Mouse (Mus musculus) ES-Bruce4 (cell line): ENCODE data around the gene Ccdc96. TPM values are rescaled to one million over a fixed set of nuclear protein-coding genes. Genes with fewer than 3 reads are reported as not detected.

Experiments used
- H3K27ac ChIP-seq: 2 replicates; pipeline ENCODE4 v1.5.1; 2012; ENCODE audit warnings: low read length, inconsistent platforms; ENCODE audit not compliant: insufficient read depth
- H3K27me3 ChIP-seq: 2 replicates; pipeline ENCODE4 v1.6.1; 2012; ENCODE audit warnings: mild to moderate bottlenecking, low read length, inconsistent platforms; ENCODE audit not compliant: control insufficient read depth, poor library complexity, insufficient read depth, severe bottlenecking
- H3K36me3 ChIP-seq: 2 replicates; pipeline ENCODE4 v1.6.1; 2012; ENCODE audit warnings: inconsistent platforms, mild to moderate bottlenecking, low read length, moderate library complexity; ENCODE audit not compliant: control insufficient read depth, poor library complexity, insufficient read depth, severe bottlenecking
- H3K4me1 ChIP-seq: one replicate; pipeline ENCODE4 v1.8.1; 2011; ENCODE audit warnings: low read length; ENCODE audit not compliant: control insufficient read depth, insufficient read depth
- H3K4me3 ChIP-seq: 2 replicates; pipeline ENCODE4 v1.5.1; 2011; ENCODE audit warnings: low read depth, mild to moderate bottlenecking, low read length
- H3K9ac ChIP-seq: 2 replicates; pipeline ENCODE4 v1.6.1; 2012; ENCODE audit warnings: low read depth, mild to moderate bottlenecking, inconsistent platforms; ENCODE audit not compliant: poor library complexity, severe bottlenecking
- H3K9me3 ChIP-seq: replicated peaks from 2 replicates; pipeline ENCODE4 v1.6.1; 2012; ENCODE audit warnings: mild to moderate bottlenecking, low read length, inconsistent platforms; ENCODE audit not compliant: control insufficient read depth, poor library complexity, insufficient read depth, severe bottlenecking
- CTCF ChIP-seq: IDR thresholded peaks from one replicate; pipeline ENCODE4 v1.8.1; 2011; ENCODE audit warnings: low read depth, low read length
- EP300 ChIP-seq: IDR thresholded peaks from 2 replicates; pipeline ENCODE4 v1.6.1; 2011; ENCODE audit warnings: low read depth, low read length; ENCODE audit not compliant: insufficient read depth
- POLR2A ChIP-seq: IDR thresholded peaks from one replicate; pipeline ENCODE4 v1.8.1; 2011; ENCODE audit warnings: low read length; ENCODE audit not compliant: insufficient read depth
- polyA plus RNA-seq: library from polyadenylated mRNA; stranded (reverse); fragments of >200 nt; gene quantifications from 2 replicates; pipeline ENCODE4 v1.2.4, GENCODE M21; 2011; ENCODE audit warnings: low read depth; ENCODE audit not compliant: missing spikeins, insufficient read depth, insufficient read length

The Ccdc96 gene
- polyA plus RNA-seq, 1 experiment, result 0.33 TPM

GRCm38 (mm10) chr5:36458926-36459325, 25.5 kb upstream of the Ccdc96 start:
- H3K9me3 ChIP-seq, result no peaks in the 10 kb centered on the region
- no peak overlapping the region for H3K9ac ChIP-seq
- no peak overlapping the region for H3K4me3 ChIP-seq
- H3K4me1 ChIP-seq, result no peaks in the 10 kb centered on the region
- no peaks in the 10 kb centered on the region for H3K27me3 ChIP-seq
- no peak overlapping the region for H3K27ac ChIP-seq
- no peak for TF ChIP-seq EP300
- TF ChIP-seq CTCF, result peak; percentile 76
- no peak for TF ChIP-seq POLR2A
- no peaks in the 10 kb centered on the region for H3K36me3 ChIP-seq

- no peaks in the 10 kb centered on the region for H3K36me3 ChIP-seq
- H3K4me1 ChIP-seq, result no peaks in the 10 kb centered on the region
- TF ChIP-seq CTCF, result no peak
- no peak for TF ChIP-seq POLR2A
- TF ChIP-seq EP300, result no peak
- H3K9ac ChIP-seq, result no peak overlapping the region
- H3K27me3 ChIP-seq, result no peaks in the 10 kb centered on the region
- no peak overlapping the region for H3K4me3 ChIP-seq
- no peaks in the 10 kb centered on the region for H3K9me3 ChIP-seq
- no peak overlapping the region for H3K27ac ChIP-seq
Measured at GRCm38 (mm10) chr5:36460712-36461111, 23.7 kb upstream of the Ccdc96 start.

GRCm38 (mm10) chr5:36461231-36461630, 23.2 kb upstream of the Ccdc96 start:
- TF ChIP-seq EP300 (no peak), CTCF (no peak), POLR2A (no peak)
- Histone ChIP-seq H3K4me1 (no peaks in the 10 kb centered on the region), H3K9ac (no peak overlapping the region), H3K36me3 (no peaks in the 10 kb centered on the region), H3K9me3 (no peaks in the 10 kb centered on the region), H3K27ac (no peak overlapping the region), H3K27me3 (no peaks in the 10 kb centered on the region), H3K4me3 (no peak overlapping the region)

GRCm38 (mm10) chr5:36462810-36463209, 21.6 kb upstream of the Ccdc96 start:
- Histone ChIP-seq H3K27me3 (no peaks in the 10 kb centered on the region), H3K9ac (no peak overlapping the region), H3K27ac (no peak overlapping the region), H3K36me3 (peaks cover 1% of the 10 kb centered on the region; the same call in 1 of the 2 replicates), H3K4me3 (no peak overlapping the region), H3K4me1 (no peaks in the 10 kb centered on the region), H3K9me3 (no peaks in the 10 kb centered on the region)
- no peak for TF ChIP-seq EP300
- no peak for TF ChIP-seq POLR2A
- TF ChIP-seq CTCF, result peak; percentile 93

GRCm38 (mm10) chr5:36463391-36463790, 21.0 kb upstream of the Ccdc96 start:
- Histone ChIP-seq H3K27ac (no peak overlapping the region), H3K4me3 (no peak overlapping the region), H3K4me1 (no peaks in the 10 kb centered on the region), H3K9me3 (no peaks in the 10 kb centered on the region), H3K27me3 (no peaks in the 10 kb centered on the region), H3K9ac (peak overlapping the region; percentile 64; the same call in 1 of the 2 replicates), H3K36me3 (peaks cover 4% of the 10 kb centered on the region; the same call in 1 of the 2 replicates)
- TF ChIP-seq CTCF, result no peak
- TF ChIP-seq POLR2A, result no peak

- TF ChIP-seq EP300 (no peak), POLR2A (peak; percentile 62)
- H3K36me3 ChIP-seq, result peaks cover 12% of the 10 kb centered on the region
- H3K9ac ChIP-seq, result peak within 1 kb of the TSS; percentile 78
- no peaks in the 10 kb centered on the region for H3K27me3 ChIP-seq
- H3K27ac ChIP-seq, result no peak within 1 kb of the TSS
- no peaks in the 10 kb centered on the region for H3K9me3 ChIP-seq
- peak within 1 kb of the TSS; percentile 82 for H3K4me3 ChIP-seq
- no peaks in the 10 kb centered on the region for H3K4me1 ChIP-seq
Measured at GRCm38 (mm10) chr5:36464709-36465661, 19.4 kb upstream of the Ccdc96 start, which contains the start of gene Grpel1. Grpel1 (plus strand) TSS chr5:36464998.
